Mouse (Mus musculus) small intestine, adult 2 months (tissue): ENCODE results near the gene Mlx.

ENCODE experiments used
- CTCF ChIP-seq: fragments of 200-500 bp; IDR thresholded peaks from 2 replicates; pipeline ENCODE4 v1.5.1; 2012; ENCODE audit warnings: low read depth, mild to moderate bottlenecking, control low read depth, inconsistent platforms, low read length, moderate library complexity, mixed read lengths; ENCODE audit not compliant: insufficient replicate concordance, insufficient read length; ENCODE audit errors: extremely low read depth
- POLR2A ChIP-seq: fragments of 200-500 bp; IDR thresholded peaks from 2 replicates; pipeline ENCODE4 v1.6.1; 2012; ENCODE audit warnings: low read depth, mild to moderate bottlenecking, control low read depth, inconsistent platforms, low read length, moderate library complexity

DNA sequence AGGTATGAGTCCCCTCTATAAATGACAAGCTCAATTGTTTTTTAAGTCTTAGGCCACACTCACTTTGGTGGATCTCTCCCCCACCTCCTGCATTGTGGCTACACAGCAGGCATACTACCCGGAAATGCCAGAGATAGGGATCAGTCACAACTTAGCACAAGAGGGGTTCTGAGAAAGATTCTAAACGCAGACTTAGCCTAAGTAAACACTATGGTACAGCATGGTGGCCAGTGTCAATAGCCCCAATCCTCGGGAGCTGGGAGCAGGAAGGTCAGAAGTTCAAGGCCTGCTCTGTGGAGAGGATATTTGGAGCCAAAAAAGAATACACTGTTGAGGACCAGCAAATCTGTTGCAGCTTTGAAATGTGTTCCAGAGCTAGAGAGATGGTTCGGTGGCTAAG, 31.0 kb downstream of the Mlx start:
- no peak for TF ChIP-seq CTCF
- no peak for TF ChIP-seq POLR2A
